Mouse (Mus musculus) midbrain, embryonic 10.5 days (tissue): ENCODE data around the gene Mrps11. TPM values are rescaled to one million over a fixed set of nuclear protein-coding genes. Genes with fewer than 3 reads are reported as not detected.

Source experiments
- DNase-seq: peaks from one replicate; pipeline ENCODE4 v3.0.0-alpha.2; 2017; ENCODE audit warnings: low spot score
- H3K27ac ChIP-seq: fragments of 300-500 bp; sonication (generic); replicated peaks from 2 replicates; pipeline ENCODE4 v1.5.1; 2016; ENCODE audit warnings: mild to moderate bottlenecking
- H3K27me3 ChIP-seq: fragments of 300-500 bp; sonication (generic); 2 replicates; pipeline ENCODE4 v1.6.1; 2016; ENCODE audit warnings: low read depth, mild to moderate bottlenecking; ENCODE audit not compliant: poor library complexity, severe bottlenecking
- H3K36me3 ChIP-seq: fragments of 300-500 bp; sonication (generic); 2 replicates; pipeline ENCODE4 v1.6.1; 2016; ENCODE audit warnings: mild to moderate bottlenecking, moderate library complexity
- H3K4me1 ChIP-seq: fragments of 300-500 bp; sonication (generic); 2 replicates; pipeline ENCODE4 v1.6.1; 2016
- H3K4me3 ChIP-seq: fragments of 300-500 bp; sonication (generic); 2 replicates; pipeline ENCODE4 v1.5.1; 2016; ENCODE audit warnings: mild to moderate bottlenecking, moderate library complexity
- H3K9me3 ChIP-seq: fragments of 300-500 bp; sonication (generic); replicated peaks from 2 replicates; pipeline ENCODE4 v1.6.1; 2016; ENCODE audit warnings: mild to moderate bottlenecking
- WGBS: fragments of 180-500 bp; shearing (Covaris S2); methylation state at CpG from one replicate; pipeline ENCODE4 v1.1.7; 2016; 5-methylcytosine and 5-hydroxymethylcytosine counted together
- polyA plus RNA-seq: library from polyadenylated mRNA; unstranded; fragments of >200 nt; fragmentation: Nextera tagmentation; extraction: Ambion mirVana; gene quantifications from 2 replicates; pipeline ENCODE4 v1.2.1, GENCODE M21; 2016

Mrps11 gene
- polyA plus RNA-seq, 1 experiment from 2014 or later = 97.8 TPM

GRCm38 (mm10) chr7:78767929-78768531, 14.9 kb upstream of the Mrps11 start:
- H3K9me3 ChIP-seq = no peaks in the 10 kb centered on the region
- no peak for DNase-seq
- peaks cover 10% of the 10 kb centered on the region for H3K27me3 ChIP-seq

GRCm38 (mm10) chr7:78769075-78769652, 13.8 kb upstream of the Mrps11 start:
- Histone ChIP-seq H3K36me3 (peaks cover 18% of the 10 kb centered on the region), H3K27me3 (peaks cover 10% of the 10 kb centered on the region), H3K27ac (no peak overlapping the region), H3K4me3 (no peak overlapping the region), H3K4me1 (no peaks in the 10 kb centered on the region; the same call in 1 of the 2 replicates), H3K9me3 (no peaks in the 10 kb centered on the region)
- 79% methylated on average over 7 of the region's 7 CpGs for WGBS
- no peak for DNase-seq

More at GRCm38 (mm10) chr7:78767929-78768531, 14.9 kb upstream of the Mrps11 start:
- peaks cover 7% of the 10 kb centered on the region for H3K36me3 ChIP-seq
- no peak overlapping the region for H3K4me3 ChIP-seq
- no peak overlapping the region for H3K27ac ChIP-seq
- no peaks in the 10 kb centered on the region; the same call in 1 of the 2 replicates for H3K4me1 ChIP-seq
- 88% methylated on average over 12 of the region's 12 CpGs for WGBS

- WGBS = 90% methylated on average over 5 of the region's 5 CpGs
- no peak for DNase-seq
- H3K9me3 ChIP-seq = no peaks in the 10 kb centered on the region
- H3K36me3 ChIP-seq = peaks cover 36% of the 10 kb centered on the region
- peaks cover 10% of the 10 kb centered on the region for H3K27me3 ChIP-seq
- no peak overlapping the region for H3K27ac ChIP-seq
- H3K4me1 ChIP-seq = no peaks in the 10 kb centered on the region; the same call in 1 of the 2 replicates
- H3K4me3 ChIP-seq = no peak overlapping the region
Observed at GRCm38 (mm10) chr7:78770936-78771335, 12.0 kb upstream of the Mrps11 start.

GRCm38 (mm10) chr7:78778741-78779140, 4.2 kb upstream of the Mrps11 start:
- H3K36me3 ChIP-seq = peaks cover 68% of the 10 kb centered on the region
- 94% methylated on average over 5 of the region's 5 CpGs for WGBS
- H3K27me3 ChIP-seq = no peaks in the 10 kb centered on the region

GRCm38 (mm10) chr7:78785906-78786305, 3.0 kb downstream of the Mrps11 start:
- Histone ChIP-seq H3K4me1 (peaks cover 25% of the 10 kb centered on the region), H3K27ac (no peak overlapping the region), H3K36me3 (peaks cover 43% of the 10 kb centered on the region), H3K4me3 (no peak overlapping the region), H3K27me3 (no peaks in the 10 kb centered on the region), H3K9me3 (no peaks in the 10 kb centered on the region)
- WGBS = 87% methylated on average over 5 of the region's 5 CpGs
- no peak for DNase-seq

More at GRCm38 (mm10) chr7:78778741-78779140, 4.2 kb upstream of the Mrps11 start:
- Histone ChIP-seq H3K9me3 (no peaks in the 10 kb centered on the region), H3K4me1 (peaks cover 15% of the 10 kb centered on the region), H3K4me3 (no peak overlapping the region), H3K27ac (no peak overlapping the region)
- no peak for DNase-seq

- no peak for DNase-seq
- Histone ChIP-seq H3K27me3 (no peaks in the 10 kb centered on the region), H3K27ac (no peak overlapping the region), H3K36me3 (peaks cover 61% of the 10 kb centered on the region), H3K9me3 (no peaks in the 10 kb centered on the region), H3K4me1 (peaks cover 15% of the 10 kb centered on the region), H3K4me3 (no peak overlapping the region)
- 93% methylated on average over 12 of the region's 12 CpGs for WGBS
Observed at GRCm38 (mm10) chr7:78787793-78788380, 5.0 kb downstream of the Mrps11 start.

GRCm38 (mm10) chr7:78791359-78792222, 8.7 kb downstream of the Mrps11 start:
- H3K9me3 ChIP-seq = no peaks in the 10 kb centered on the region
- H3K4me3 ChIP-seq = no peak overlapping the region
- H3K4me1 ChIP-seq = no peaks in the 10 kb centered on the region
- DNase-seq = peak; percentile 55
- H3K27ac ChIP-seq = no peak overlapping the region
- H3K36me3 ChIP-seq = peaks cover 66% of the 10 kb centered on the region
- WGBS = 88% methylated on average over 15 of the region's 15 CpGs
- H3K27me3 ChIP-seq = no peaks in the 10 kb centered on the region; the same call in 1 of the 2 replicates

- H3K36me3 ChIP-seq = peaks cover 50% of the 10 kb centered on the region
- no peak for DNase-seq
Observed at GRCm38 (mm10) chr7:78793895-78794570, 11.1 kb downstream of the Mrps11 start.

GRCm38 (mm10) chr7:78794571-78795092, 11.7 kb downstream of the Mrps11 start:
- Histone ChIP-seq H3K4me1 (peaks cover 17% of the 10 kb centered on the region), H3K27ac (no peak overlapping the region), H3K27me3 (no peaks in the 10 kb centered on the region; the same call in 1 of the 2 replicates), H3K4me3 (no peak overlapping the region), H3K9me3 (no peaks in the 10 kb centered on the region), H3K36me3 (peaks cover 44% of the 10 kb centered on the region)
- DNase-seq = no peak
- WGBS = 89% methylated on average over 6 of the region's 6 CpGs

More at GRCm38 (mm10) chr7:78793895-78794570, 11.1 kb downstream of the Mrps11 start:
- no peak overlapping the region for H3K4me3 ChIP-seq
- no peaks in the 10 kb centered on the region for H3K9me3 ChIP-seq
- no peak overlapping the region for H3K27ac ChIP-seq
- H3K27me3 ChIP-seq = no peaks in the 10 kb centered on the region; the same call in 1 of the 2 replicates
- WGBS = 93% methylated on average over 13 of the region's 13 CpGs
- H3K4me1 ChIP-seq = peaks cover 17% of the 10 kb centered on the region

GRCm38 (mm10) chr7:78796624-78797023, 13.7 kb downstream of the Mrps11 start:
- Histone ChIP-seq H3K4me3 (no peak overlapping the region), H3K4me1 (peaks cover 17% of the 10 kb centered on the region), H3K27ac (no peak overlapping the region), H3K9me3 (no peaks in the 10 kb centered on the region), H3K27me3 (peaks cover 17% of the 10 kb centered on the region), H3K36me3 (peaks cover 25% of the 10 kb centered on the region)
- DNase-seq = no peak
- WGBS = 89% methylated on average over 3 of the region's 3 CpGs

GRCm38 (mm10) chr7:78797843-78798455, 15.0 kb downstream of the Mrps11 start:
- Histone ChIP-seq H3K9me3 (no peaks in the 10 kb centered on the region), H3K4me3 (no peak overlapping the region), H3K36me3 (peaks cover 12% of the 10 kb centered on the region), H3K27me3 (peaks cover 17% of the 10 kb centered on the region), H3K27ac (no peak overlapping the region), H3K4me1 (peaks cover 17% of the 10 kb centered on the region)
- WGBS = 62% methylated on average over 8 of the region's 9 CpGs
- no peak for DNase-seq
